Mouse (Mus musculus) bone marrow macrophage, adult 2 months (primary cell): ENCODE data around the gene Rad1.

Source experiments
- CTCF ChIP-seq: IDR thresholded peaks from 2 replicates; pipeline ENCODE4 v1.5.1; 2012; ENCODE audit warnings: low read depth, mild to moderate bottlenecking, low read length, moderate library complexity
- POLR2A ChIP-seq: IDR thresholded peaks from 2 replicates; pipeline ENCODE4 v1.6.1; 2012; ENCODE audit warnings: mild to moderate bottlenecking, low read depth, low read length, borderline replicate concordance

GRCm38 (mm10) chr15:10515166-10515565, 29.3 kb downstream of the Rad1 start:
- TF ChIP-seq POLR2A (no peak), CTCF (no peak)
